Comparison of ENCODE assay signal across 31 mouse cellular contexts in the genomic region with DNA sequence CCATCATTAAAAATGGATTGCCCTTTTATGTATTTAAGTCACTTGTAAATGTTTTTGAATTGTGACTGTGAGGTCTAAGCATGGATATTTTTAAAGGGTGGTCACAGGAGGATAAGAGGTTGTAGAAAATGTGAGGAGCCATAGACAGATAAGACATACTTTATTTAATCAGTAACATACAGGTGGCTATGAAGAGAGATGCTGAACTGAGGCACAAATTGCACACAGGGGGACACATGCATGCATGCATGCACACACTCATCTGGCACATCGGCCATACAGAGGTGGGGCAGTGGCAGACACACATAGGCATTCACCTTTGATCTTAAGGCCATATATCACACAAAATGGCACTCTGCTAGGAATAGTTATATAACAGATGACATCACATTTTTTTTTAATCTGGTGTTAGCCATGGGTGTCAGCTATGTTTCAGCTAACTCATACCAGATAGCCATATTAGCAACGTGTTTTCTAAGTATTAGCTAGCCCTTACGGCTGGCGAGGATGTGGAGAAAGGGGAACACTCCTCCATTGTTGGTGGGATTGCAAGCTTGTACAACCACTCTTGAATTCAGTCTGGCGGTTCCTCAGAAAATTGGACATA. TPM values are rescaled to one million over a fixed set of nuclear protein-coding genes. Genes with fewer than 3 reads are reported as not detected.
DNase-seq lines count a peak whose midpoint lies in the region; ATAC-seq lines count a peak whose summit lies in the region.
"Had no signal": no experiment of that assay in that cellular context is flagged by ENCODE, and none has a peak within 500 bp of the region (broad histone marks: within the 10 kb centered on the region; RNA-seq: fewer than 3 reads in every experiment).

No protein-coding gene starts in this region.

- H3K4me1 ChIP-seq in liver, embryonic 11.5 days (replicated peaks; ENCODE audit: control insufficient read depth, insufficient read depth, low read length) = peaks cover 6% of the 10 kb centered on the region; the same call in 1 of the 2 replicates
- H3K4me1 ChIP-seq in liver, embryonic 16.5 days (ENCODE audit: control insufficient read depth, low read depth, low read length) = peaks cover 15% of the 10 kb centered on the region
- H3K4me1 ChIP-seq in heart, embryonic 12.5 days (replicated peaks) = 0 out of 2 replicates have a peak, but pooled peaks cover 3% of the 10 kb centered on the region
- H3K4me1 ChIP-seq: embryonic facial prominence, embryonic 15.5 days; hindbrain, embryonic 10.5 days; kidney, embryonic 15.5 days; limb, embryonic 10.5 days had no signal

- DNase-seq in A20 (ENCODE audit: low read depth, low spot score) = peak; percentile 32
- DNase-seq in c-Kit-positive CD71-positive TER-119-positive erythroid progenitor cells, embryonic 14.5 days (ENCODE audit: low spot score) = peak; percentile 66
- no peak for DNase-seq in liver, embryonic 11.5 days (ENCODE audit: low spot score)
- no peak for DNase-seq in gastrocnemius, postnatal 10 days
- DNase-seq in right cerebral cortex, adult 18-20 months = no peak
- DNase-seq: adrenal gland, adult 2 months; adrenal gland, postnatal 36 days; B cell, adult 2 months; cerebellum, adult 2 months; cerebellum, postnatal 25 days; gastrocnemius, adult 2 months; heart, adult 2 months; heart, postnatal 10 days; kidney, adult 18-20 months; kidney, postnatal 25 days; midbrain, embryonic 14.5 days had no signal

- H3K27me3 ChIP-seq in liver, embryonic 11.5 days (replicated peaks; ENCODE audit: control insufficient read depth, insufficient read depth, low read length) = no peaks in the 10 kb centered on the region
- no peaks in the 10 kb centered on the region for H3K27me3 ChIP-seq in liver, embryonic 16.5 days (ENCODE audit: control insufficient read depth, insufficient read depth, low read depth, low read length)
- H3K27me3 ChIP-seq in heart, embryonic 12.5 days (replicated peaks) = no peaks in the 10 kb centered on the region
- H3K27me3 ChIP-seq: embryonic facial prominence, embryonic 15.5 days; forebrain, embryonic 15.5 days; heart, embryonic 13.5 days; kidney, embryonic 15.5 days; limb, embryonic 15.5 days; lung, embryonic 15.5 days had no signal

- H3K9me3 ChIP-seq in liver, embryonic 11.5 days (ENCODE audit: control insufficient read depth, low read length) = no peaks in the 10 kb centered on the region
- no peaks in the 10 kb centered on the region for H3K9me3 ChIP-seq in liver, embryonic 16.5 days (replicated peaks; ENCODE audit: control insufficient read depth, low read length)
- no peaks in the 10 kb centered on the region for H3K9me3 ChIP-seq in heart, embryonic 12.5 days (replicated peaks)
- H3K9me3 ChIP-seq: embryonic facial prominence, embryonic 10.5 days; embryonic facial prominence, embryonic 15.5 days; forebrain, embryonic 10.5 days; forebrain, embryonic 15.5 days; heart, embryonic 13.5 days; hindbrain, embryonic 10.5 days; kidney, embryonic 15.5 days; limb, embryonic 10.5 days; limb, embryonic 15.5 days; lung, embryonic 15.5 days had no signal

- peak; percentile 97 for ATAC-seq in liver, embryonic 11.5 days (replicated peaks; ENCODE audit: low FRiP score)
- ATAC-seq in liver, embryonic 16.5 days (ENCODE audit: low read depth) = peak; percentile 95
- no peak for ATAC-seq in heart, embryonic 12.5 days (ENCODE audit: insufficient number of reproducible peaks, low FRiP score)
- ATAC-seq: activated CD4-positive, CD25-positive, alpha-beta regulatory T cell, adult 4 months; forebrain, embryonic 15.5 days; hindbrain, embryonic 16.5 days had no signal

- no peak overlapping the region for H3K9ac ChIP-seq in liver, embryonic 11.5 days (ENCODE audit: low read depth, low read length)
- no peak overlapping the region for H3K9ac ChIP-seq in liver, embryonic 16.5 days (ENCODE audit: low read depth, low read length)
- H3K9ac ChIP-seq in heart, embryonic 12.5 days = no peak overlapping the region
- H3K9ac ChIP-seq: embryonic facial prominence, embryonic 15.5 days; forebrain, embryonic 15.5 days; heart, embryonic 13.5 days; kidney, embryonic 15.5 days; limb, embryonic 15.5 days; lung, embryonic 15.5 days had no signal

- H3K4me2 ChIP-seq in liver, embryonic 11.5 days = 0 out of 2 replicates have a peak overlapping the region, but pooled peaks have one; percentile 28
- H3K4me2 ChIP-seq in liver, embryonic 16.5 days (ENCODE audit: low read depth, low read length) = peak overlapping the region; percentile 26; the same call in 1 of the 2 replicates
- H3K4me2 ChIP-seq in heart, embryonic 12.5 days = no peak overlapping the region
- H3K4me2 ChIP-seq: embryonic facial prominence, embryonic 15.5 days; forebrain, embryonic 15.5 days; heart, embryonic 13.5 days; kidney, embryonic 15.5 days; limb, embryonic 15.5 days; lung, embryonic 15.5 days had no signal

- peaks cover 3% of the 10 kb centered on the region; the same call in 1 of the 2 replicates for H3K36me3 ChIP-seq in liver, embryonic 11.5 days (ENCODE audit: control insufficient read depth, insufficient read depth, low read length)
- peaks cover 25% of the 10 kb centered on the region for H3K36me3 ChIP-seq in liver, embryonic 16.5 days (ENCODE audit: control insufficient read depth, insufficient read depth)
- peaks cover 13% of the 10 kb centered on the region for H3K36me3 ChIP-seq in heart, embryonic 12.5 days
- H3K36me3 ChIP-seq: forebrain, embryonic 15.5 days had no signal

- H3K27ac ChIP-seq in liver, embryonic 11.5 days (ENCODE audit: low read depth, low read length) = no peak overlapping the region
- H3K27ac ChIP-seq in liver, embryonic 16.5 days (ENCODE audit: low read length) = peak overlapping the region; percentile 36
- no peak overlapping the region for H3K27ac ChIP-seq in heart, embryonic 12.5 days (ENCODE audit: poor library complexity, severe bottlenecking)
- H3K27ac ChIP-seq: embryonic facial prominence, embryonic 10.5 days; embryonic facial prominence, embryonic 15.5 days; forebrain, embryonic 10.5 days; forebrain, embryonic 15.5 days; gastrocnemius, adult 2 months; heart, adult 2 months; heart, embryonic 13.5 days; hindbrain, embryonic 10.5 days; kidney, embryonic 15.5 days; layer of hippocampus, adult 2 months; limb, embryonic 10.5 days; limb, embryonic 15.5 days; lung, embryonic 15.5 days had no signal

- 81% methylated on average over 5 of the region's 5 CpGs for WGBS in liver, embryonic 11.5 days
- 44% methylated on average over 5 of the region's 5 CpGs for WGBS in liver, embryonic 16.5 days (ENCODE audit: insufficient replicate concordance)
- 92% methylated on average over 5 of the region's 5 CpGs for WGBS in heart, embryonic 12.5 days

- no peak overlapping the region for H3K4me3 ChIP-seq in liver, embryonic 11.5 days (ENCODE audit: low read depth, low read length)
- H3K4me3 ChIP-seq in liver, embryonic 16.5 days (ENCODE audit: low read depth, low read length) = no peak overlapping the region; the same call in 1 of the 2 replicates
- no peak overlapping the region for H3K4me3 ChIP-seq in heart, embryonic 12.5 days
- H3K4me3 ChIP-seq: embryonic facial prominence, embryonic 10.5 days; embryonic facial prominence, embryonic 15.5 days; forebrain, embryonic 10.5 days; forebrain, embryonic 15.5 days; gastrocnemius, adult 2 months; heart, adult 2 months; heart, embryonic 13.5 days; hindbrain, embryonic 10.5 days; kidney, embryonic 15.5 days; layer of hippocampus, adult 2 months; limb, embryonic 10.5 days; limb, embryonic 15.5 days; lung, embryonic 15.5 days had no signal

RNA-seq across cellular contexts. Expression of a gene that starts 24.9 kb away (rescaled TPM):
- 74.2 and 82.2 TPM in 2 replicates for polyA plus RNA-seq in liver, embryonic 11.5 days (2014; fragmentation: Nextera tagmentation; extraction: Ambion mirVana)
- polyA plus RNA-seq in liver, embryonic 16.5 days (2015; fragmentation: Nextera tagmentation; extraction: Ambion mirVana) = 66.1 and 68.4 TPM in 2 replicates
- total RNA-seq in gastrocnemius, postnatal 10 days (2021) = 10 to 100 TPM; 41.9 to 49.7 TPM
- 106 and 107 TPM in 2 replicates for polyA plus RNA-seq in heart, embryonic 12.5 days (2016; fragmentation: Nextera tagmentation; extraction: Ambion mirVana)

RNA-seq across cellular contexts. Expression of a gene that starts 46.7 kb away (rescaled TPM):
- polyA plus RNA-seq in liver, embryonic 11.5 days (2014; fragmentation: Nextera tagmentation; extraction: Ambion mirVana) = 11.4 and 13.4 TPM in 2 replicates
- polyA plus RNA-seq in liver, embryonic 16.5 days (2015; fragmentation: Nextera tagmentation; extraction: Ambion mirVana) = 11.2 and 12.9 TPM in 2 replicates
- 10 to 100 TPM; 13.1 to 13.8 TPM for total RNA-seq in gastrocnemius, postnatal 10 days (2021)
- polyA plus RNA-seq in heart, embryonic 12.5 days (2016; fragmentation: Nextera tagmentation; extraction: Ambion mirVana) = 14.7 and 16.1 TPM in 2 replicates

RNA-seq across cellular contexts. Expression of a gene that starts 47.6 kb away (rescaled TPM):
- 0.48 and 0.65 TPM in 2 replicates for polyA plus RNA-seq in liver, embryonic 11.5 days (2014; fragmentation: Nextera tagmentation; extraction: Ambion mirVana)
- 0.90 and 0.92 TPM in 2 replicates for polyA plus RNA-seq in liver, embryonic 16.5 days (2015; fragmentation: Nextera tagmentation; extraction: Ambion mirVana)
- total RNA-seq in gastrocnemius, postnatal 10 days (2021) = under 1 TPM; 0.52 to 0.56 TPM
- 0.36 and 0.54 TPM in 2 replicates for polyA plus RNA-seq in heart, embryonic 12.5 days (2016; fragmentation: Nextera tagmentation; extraction: Ambion mirVana)

Comparison
In these comparisons a context has a peak if more than half of its experiments do, and no peak if none do; other contexts are left out.
1. DNase-seq: peak in A20 (single experiment) and c-Kit-positive CD71-positive TER-119-positive erythroid progenitor cells, embryonic 14.5 days (single experiment); none in liver, embryonic 11.5 days (single experiment), gastrocnemius, postnatal 10 days (single experiment) and right cerebral cortex, adult 18-20 months (single experiment).